In genomic region chr8:88568211-88568610, GRCm38 (mm10) we compare ENCODE assay signal across 12 mouse cellular contexts. TPM values are rescaled to one million over a fixed set of nuclear protein-coding genes. Genes with fewer than 3 reads are reported as not detected.
A peak's percentile ranks its signal among the peaks of the same experiment; 100 is the strongest.
DNase-seq lines count a peak whose midpoint lies in the region; ATAC-seq and TF ChIP-seq lines count a peak whose summit lies in the region.
"Had no signal": no experiment of that assay in that cellular context is flagged by ENCODE, and none has a peak within 500 bp of the region (broad histone marks: within the 10 kb centered on the region; RNA-seq: fewer than 3 reads in every experiment).

No protein-coding gene starts in this region.

- no peak for DNase-seq in gastrocnemius, adult 2 months
- no peak for DNase-seq in gastrocnemius, adult 8-10 months (ENCODE audit: low spot score in 2 of 2)
- DNase-seq in hindbrain, postnatal 0 days (ENCODE audit: low spot score) = no peak
- DNase-seq in layer of hippocampus, adult 9-11 months = no peak
- DNase-seq: gastrocnemius, postnatal 36 days had no signal

- TF ChIP-seq CTCF in gastrocnemius, adult 2 months (IDR thresholded peaks at IDR 0.05) = no peak
- TF ChIP-seq CTCF in hindbrain, postnatal 0 days (IDR thresholded peaks at IDR 0.05; ENCODE audit: low read depth) = no peak

- H3K4me3 ChIP-seq in gastrocnemius, adult 2 months = no peak overlapping the region
- H3K4me3 ChIP-seq in hindbrain, embryonic 16.5 days (ENCODE audit: low read length) = no peak overlapping the region
- no peak overlapping the region for H3K4me3 ChIP-seq in hindbrain, postnatal 0 days (ENCODE audit: low read length)
- H3K4me3 ChIP-seq in midbrain, embryonic 13.5 days (replicated peaks) = no peak overlapping the region
- H3K4me3 ChIP-seq in midbrain, embryonic 16.5 days (ENCODE audit: low read depth, low read length) = no peak overlapping the region
- no peak overlapping the region for H3K4me3 ChIP-seq in stomach, embryonic 16.5 days (replicated peaks; ENCODE audit: low read length)
- H3K4me3 ChIP-seq: liver, embryonic 15.5 days had no signal

- H3K9ac ChIP-seq in hindbrain, embryonic 16.5 days (ENCODE audit: low read depth, low read length) = no peak overlapping the region
- H3K9ac ChIP-seq in hindbrain, postnatal 0 days (replicated peaks; ENCODE audit: low read length) = no peak overlapping the region
- H3K9ac ChIP-seq in midbrain, embryonic 13.5 days (replicated peaks) = no peak overlapping the region
- H3K9ac ChIP-seq in midbrain, embryonic 16.5 days (ENCODE audit: low read depth, low read length) = no peak overlapping the region
- H3K9ac ChIP-seq in stomach, embryonic 16.5 days (ENCODE audit: low read length) = 0 out of 2 replicates have a peak overlapping the region, but pooled peaks have one; percentile 13
- H3K9ac ChIP-seq: liver, embryonic 15.5 days had no signal

- WGBS in hindbrain, embryonic 16.5 days = 93% methylated on average over 3 of the region's 3 CpGs
- whole genome bisulfite sequencing in hindbrain, postnatal 0 days = 86% methylated on average over 3 of the region's 3 CpGs
- 91% methylated on average over 3 of the region's 3 CpGs for WGBS in midbrain, embryonic 13.5 days
- WGBS in midbrain, embryonic 16.5 days = 88% methylated on average over 3 of the region's 3 CpGs
- whole genome bisulfite sequencing in stomach, embryonic 16.5 days = 84% methylated on average over 3 of the region's 3 CpGs

- no peak overlapping the region for H3K4me2 ChIP-seq in hindbrain, embryonic 16.5 days (ENCODE audit: low read length)
- no peak overlapping the region for H3K4me2 ChIP-seq in hindbrain, postnatal 0 days (ENCODE audit: low read depth, low read length)
- no peak overlapping the region for H3K4me2 ChIP-seq in midbrain, embryonic 13.5 days (replicated peaks)
- H3K4me2 ChIP-seq in midbrain, embryonic 16.5 days (ENCODE audit: low read length) = no peak overlapping the region
- H3K4me2 ChIP-seq in stomach, embryonic 16.5 days (ENCODE audit: low read depth, low read length) = no peak overlapping the region
- H3K4me2 ChIP-seq: liver, embryonic 15.5 days had no signal

- no peaks in the 10 kb centered on the region for H3K9me3 ChIP-seq in hindbrain, embryonic 16.5 days (ENCODE audit: control insufficient read depth, low read length)
- no peaks in the 10 kb centered on the region for H3K9me3 ChIP-seq in hindbrain, postnatal 0 days (ENCODE audit: low read length)
- no peaks in the 10 kb centered on the region for H3K9me3 ChIP-seq in midbrain, embryonic 13.5 days
- H3K9me3 ChIP-seq in midbrain, embryonic 16.5 days (replicated peaks; ENCODE audit: control insufficient read depth, low read length, poor library complexity, severe bottlenecking) = no peaks in the 10 kb centered on the region
- H3K9me3 ChIP-seq in stomach, embryonic 16.5 days (replicated peaks; ENCODE audit: control insufficient read depth, low read length) = no peaks in the 10 kb centered on the region
- H3K9me3 ChIP-seq: liver, embryonic 15.5 days had no signal

- H3K36me3 ChIP-seq in hindbrain, embryonic 16.5 days (ENCODE audit: control insufficient read depth, insufficient read depth, low read length) = no peaks in the 10 kb centered on the region
- H3K36me3 ChIP-seq in hindbrain, postnatal 0 days (ENCODE audit: insufficient read depth, low read length) = no peaks in the 10 kb centered on the region
- H3K36me3 ChIP-seq in midbrain, embryonic 13.5 days = no peaks in the 10 kb centered on the region
- no peaks in the 10 kb centered on the region for H3K36me3 ChIP-seq in midbrain, embryonic 16.5 days (ENCODE audit: control insufficient read depth, insufficient read depth, low read length)
- no peaks in the 10 kb centered on the region for H3K36me3 ChIP-seq in stomach, embryonic 16.5 days (ENCODE audit: control insufficient read depth, insufficient read depth, low read length)
- H3K36me3 ChIP-seq: liver, embryonic 15.5 days had no signal

- peaks cover 42% of the 10 kb centered on the region for H3K4me1 ChIP-seq in hindbrain, embryonic 16.5 days (ENCODE audit: control insufficient read depth, insufficient read depth, low read depth, low read length)
- H3K4me1 ChIP-seq in hindbrain, postnatal 0 days (ENCODE audit: insufficient read depth, low read length) = peaks cover 31% of the 10 kb centered on the region
- H3K4me1 ChIP-seq in midbrain, embryonic 13.5 days (replicated peaks) = peaks cover 68% of the 10 kb centered on the region
- peaks cover 21% of the 10 kb centered on the region for H3K4me1 ChIP-seq in midbrain, embryonic 16.5 days (ENCODE audit: control insufficient read depth, insufficient read depth, low read length)
- peaks cover 79% of the 10 kb centered on the region for H3K4me1 ChIP-seq in stomach, embryonic 16.5 days (ENCODE audit: control insufficient read depth, insufficient read depth, low read length)

- no peaks in the 10 kb centered on the region for H3K27me3 ChIP-seq in hindbrain, embryonic 16.5 days (replicated peaks; ENCODE audit: control insufficient read depth, insufficient read depth, low read length)
- no peaks in the 10 kb centered on the region for H3K27me3 ChIP-seq in hindbrain, postnatal 0 days (ENCODE audit: insufficient read depth, low read length)
- H3K27me3 ChIP-seq in midbrain, embryonic 13.5 days = no peaks in the 10 kb centered on the region
- H3K27me3 ChIP-seq in midbrain, embryonic 16.5 days (ENCODE audit: control insufficient read depth, insufficient read depth, low read depth, low read length) = no peaks in the 10 kb centered on the region
- no peaks in the 10 kb centered on the region for H3K27me3 ChIP-seq in stomach, embryonic 16.5 days (ENCODE audit: control insufficient read depth, insufficient read depth, low read length)

- intact Hi-C loops in gastrocnemius, adult 2 months (cut with DNase I) = loop anchor here (5.0 kb wide), 1 partner anchor 54 kb away; no protein-coding TSS in a partner anchor

- peak overlapping the region; percentile 28; the same call in 1 of the 2 replicates for H3K27ac ChIP-seq in gastrocnemius, adult 2 months
- peak overlapping the region; percentile 19; the same call in 1 of the 2 replicates for H3K27ac ChIP-seq in hindbrain, embryonic 16.5 days (ENCODE audit: low read depth, low read length)
- no peak overlapping the region for H3K27ac ChIP-seq in hindbrain, postnatal 0 days
- H3K27ac ChIP-seq in midbrain, embryonic 13.5 days = peak overlapping the region; percentile 8; the same call in 1 of the 2 replicates
- H3K27ac ChIP-seq in midbrain, embryonic 16.5 days (ENCODE audit: low read length) = no peak overlapping the region
- H3K27ac ChIP-seq in stomach, embryonic 16.5 days (ENCODE audit: low read length) = peak overlapping the region; percentile 66
- H3K27ac ChIP-seq: liver, embryonic 15.5 days had no signal

- ATAC-seq in hindbrain, embryonic 16.5 days = no peak
- ATAC-seq in hindbrain, postnatal 0 days = no peak
- ATAC-seq in midbrain, embryonic 13.5 days = no peak
- ATAC-seq in midbrain, embryonic 16.5 days = no peak
- ATAC-seq in stomach, embryonic 16.5 days (ENCODE audit: insufficient read depth, low FRiP score) = no peak
- ATAC-seq: inflammation-experienced regulatory T-cells, adult 6 months had no signal

RNA-seq across cellular contexts. Expression of gene Nkd1, which starts 47.1 kb away (rescaled TPM):
- 1 to 10 TPM in 1 of 2 experiments, under 1 TPM in 1; 0.82 to 1.7 TPM for total RNA-seq in gastrocnemius, adult 2 months (2021)
- 1 to 10 TPM in 3 of 4 experiments, under 1 TPM in 1; 0.97 to 1.5 (median 1.4) TPM for total RNA-seq in gastrocnemius, adult 8-10 months (2022)
- polyA plus RNA-seq in hindbrain, embryonic 16.5 days (2015; fragmentation: Nextera tagmentation; extraction: Ambion mirVana) = 45.8 and 63.0 TPM in 2 replicates
- total RNA-seq in hindbrain, postnatal 0 days (2014; rRNA removed) = 53.9 and 74.5 TPM in 2 replicates
- 51.1 and 52.2 TPM in 2 replicates for polyA plus RNA-seq in hindbrain, postnatal 0 days (2015; fragmentation: Nextera tagmentation; extraction: Ambion mirVana)
- 68.4 and 79.8 TPM in 2 replicates for polyA plus RNA-seq in midbrain, embryonic 13.5 days (2015; fragmentation: Nextera tagmentation; extraction: Ambion mirVana)
- 53.9 and 66.7 TPM in 2 replicates for polyA plus RNA-seq in midbrain, embryonic 16.5 days (2015; fragmentation: Nextera tagmentation; extraction: Ambion mirVana)
- polyA plus RNA-seq in stomach, embryonic 16.5 days (2015; fragmentation: Nextera tagmentation; extraction: Ambion mirVana) = 36.4 and 36.8 TPM in 2 replicates
- total RNA-seq: MEL had no signal
- polyA plus RNA-seq: inflammation-experienced regulatory T-cells, adult 6 months had no signal

Comparison
In these comparisons a context has a peak if more than half of its experiments do, and no peak if none do; other contexts are left out.
1. H3K27ac ChIP-seq: peak in gastrocnemius, adult 2 months (single experiment), hindbrain, embryonic 16.5 days (single experiment), midbrain, embryonic 13.5 days (single experiment) and stomach, embryonic 16.5 days (single experiment); none in hindbrain, postnatal 0 days (single experiment) and midbrain, embryonic 16.5 days (single experiment).